Mouse (Mus musculus): ENCODE data around the gene Trim59. TPM values are rescaled to one million over a fixed set of nuclear protein-coding genes. Genes with fewer than 3 reads are reported as not detected.
"Not testable (repeated sequence)": the region's sequence is repeated elsewhere in the genome, so short reads cannot be mapped to it uniquely, and the experiment has no call there.

Trim59 gene
- total RNA-seq (2014; fragmentation: Nextera tagmentation): 37.8 and 49.7 TPM in 2 replicates
- 24.1 and 29.0 TPM in 2 replicates for total RNA-seq (2017)

GRCm38 (mm10) chr3:69044645-69045399, at the start of gene Trim59:
TSS of gene Trim59 (minus strand) at chr3:69044755.
- ATAC-seq (replicated peaks; ENCODE audit: low FRiP score, low TSS enrichment, poor library complexity, severe bottlenecking): peak; percentile 77

GRCm38 (mm10) chr3:69064005-69064404, 19.4 kb upstream of the Trim59 start:
- ATAC-seq (replicated peaks; ENCODE audit: low FRiP score, low TSS enrichment, poor library complexity, severe bottlenecking): no peak; the same call in 1 of the 2 replicates

DNA sequence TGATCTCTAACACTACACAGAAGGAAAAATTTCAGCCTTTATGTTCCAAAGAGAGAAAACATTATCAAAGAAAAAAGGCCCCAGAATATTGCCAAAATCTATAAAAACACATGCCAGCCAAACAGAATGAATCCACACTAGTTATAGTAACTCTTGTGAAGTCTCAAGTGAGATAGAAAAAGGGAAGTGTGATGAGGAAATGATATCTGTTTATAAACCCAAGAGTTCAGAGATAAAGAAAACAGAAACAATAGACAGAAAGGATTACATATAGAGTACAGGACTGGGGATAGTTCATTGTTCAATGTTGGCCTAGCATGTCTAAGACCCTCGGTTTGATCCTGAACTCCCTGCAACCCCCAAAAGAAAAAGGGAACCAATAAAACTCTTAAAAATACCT, 18.2 kb upstream of the Trim59 start:
- no peak for ATAC-seq (replicated peaks; ENCODE audit: low FRiP score, low TSS enrichment, poor library complexity, severe bottlenecking)

DNA sequence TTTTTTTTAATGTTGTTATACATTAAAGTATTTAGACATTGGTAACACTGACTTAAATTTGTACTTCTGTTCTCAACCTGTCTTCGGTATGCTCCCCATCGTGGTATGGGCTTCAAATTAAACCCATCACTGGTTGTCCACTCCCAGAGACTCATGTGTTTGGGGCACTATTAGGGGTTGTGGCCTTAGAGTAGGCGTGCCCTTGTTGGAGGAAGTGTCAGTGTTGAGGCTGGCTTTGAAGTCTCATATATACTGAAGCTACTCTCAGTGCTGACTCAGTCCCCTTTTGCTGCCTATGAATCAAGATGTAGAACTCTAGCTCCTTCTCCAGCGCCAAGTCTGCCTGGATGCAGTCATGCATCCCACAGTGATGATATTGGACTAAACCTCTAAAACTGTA, 16.1 kb upstream of the Trim59 start:
- ATAC-seq (replicated peaks; ENCODE audit: low FRiP score, low TSS enrichment, poor library complexity, severe bottlenecking): no peak

- no peak for ATAC-seq (replicated peaks; ENCODE audit: low FRiP score, low TSS enrichment, poor library complexity, severe bottlenecking)
Measured at GRCm38 (mm10) chr3:69055871-69056270, 11.3 kb upstream of the Trim59 start.

GRCm38 (mm10) chr3:69054760-69055432, 10.3 kb upstream of the Trim59 start:
- ATAC-seq (replicated peaks; ENCODE audit: low FRiP score, low TSS enrichment, poor library complexity, severe bottlenecking): peak; percentile 99

DNA sequence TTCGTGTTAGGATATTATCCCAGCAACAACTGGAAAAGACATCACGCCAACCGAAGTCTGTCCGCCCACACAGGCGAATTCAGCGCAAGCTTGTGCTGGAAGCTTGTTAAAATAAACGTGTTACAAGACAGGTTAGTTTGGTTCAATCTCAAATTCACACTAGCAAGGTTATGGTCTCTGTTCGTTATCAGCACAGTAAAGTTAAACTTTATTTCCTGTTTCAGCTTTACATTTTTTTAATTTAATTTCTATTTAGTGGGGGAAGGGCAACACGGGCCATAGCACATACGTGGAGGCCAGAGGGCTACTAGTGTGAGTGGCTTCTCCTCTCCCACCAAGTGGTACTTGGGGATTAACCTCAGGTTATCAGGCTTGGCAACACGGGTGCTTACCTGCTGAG, 7.3 kb upstream of the Trim59 start:
- ATAC-seq (replicated peaks; ENCODE audit: low FRiP score, low TSS enrichment, poor library complexity, severe bottlenecking): no peak

GRCm38 (mm10) chr3:69049011-69049410, 4.5 kb upstream of the Trim59 start:
- ATAC-seq (replicated peaks; ENCODE audit: low FRiP score, low TSS enrichment, poor library complexity, severe bottlenecking): no peak

GRCm38 (mm10) chr3:69047684-69048083, 3.1 kb upstream of the Trim59 start:
- no peak for ATAC-seq (replicated peaks; ENCODE audit: low FRiP score, low TSS enrichment, poor library complexity, severe bottlenecking)

DNA sequence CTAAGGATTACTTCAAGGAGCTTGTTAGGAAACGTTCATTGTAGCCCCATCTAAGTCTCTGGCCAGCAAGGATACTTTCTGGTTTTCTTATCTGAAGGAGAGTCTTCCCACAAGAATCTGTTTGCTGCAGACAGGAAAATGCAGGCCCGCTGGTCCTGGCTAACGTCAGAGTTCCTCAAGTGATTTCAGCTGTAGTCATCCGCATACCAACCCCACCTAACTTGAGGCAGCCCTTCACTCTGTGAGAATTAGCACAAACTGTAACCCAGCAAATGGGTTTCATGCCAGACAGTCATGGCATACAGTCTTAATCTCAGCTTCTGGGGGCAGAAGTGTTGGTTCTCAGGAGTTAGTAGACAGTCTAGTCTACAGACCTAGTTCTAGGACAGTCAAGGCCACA, 2.0 kb upstream of the Trim59 start:
- peak; percentile 19; the same call in 1 of the 2 replicates for ATAC-seq (replicated peaks; ENCODE audit: low FRiP score, low TSS enrichment, poor library complexity, severe bottlenecking)

GRCm38 (mm10) chr3:69045750-69046149, 1.2 kb upstream of the Trim59 start:
- no peak for ATAC-seq (replicated peaks; ENCODE audit: low FRiP score, low TSS enrichment, poor library complexity, severe bottlenecking)

DNA sequence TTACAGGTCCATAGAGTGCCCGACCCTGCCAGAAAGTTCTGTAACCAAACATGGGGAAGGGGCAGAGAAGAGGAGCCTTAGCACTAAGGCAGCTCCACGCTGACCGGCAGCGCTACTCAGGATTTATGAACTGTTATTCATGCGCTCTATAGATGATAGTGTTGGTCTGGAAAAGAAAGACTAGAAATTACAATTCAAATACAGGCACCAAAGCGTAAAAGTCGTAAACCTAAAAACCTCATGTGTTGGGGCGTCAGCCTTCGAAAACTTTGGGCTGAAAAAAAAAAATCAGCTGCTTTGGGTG, 797 bp upstream of the Trim59 start:
- peak; percentile 14; the same call in 1 of the 2 replicates for ATAC-seq (replicated peaks; ENCODE audit: low FRiP score, low TSS enrichment, poor library complexity, severe bottlenecking)

DNA sequence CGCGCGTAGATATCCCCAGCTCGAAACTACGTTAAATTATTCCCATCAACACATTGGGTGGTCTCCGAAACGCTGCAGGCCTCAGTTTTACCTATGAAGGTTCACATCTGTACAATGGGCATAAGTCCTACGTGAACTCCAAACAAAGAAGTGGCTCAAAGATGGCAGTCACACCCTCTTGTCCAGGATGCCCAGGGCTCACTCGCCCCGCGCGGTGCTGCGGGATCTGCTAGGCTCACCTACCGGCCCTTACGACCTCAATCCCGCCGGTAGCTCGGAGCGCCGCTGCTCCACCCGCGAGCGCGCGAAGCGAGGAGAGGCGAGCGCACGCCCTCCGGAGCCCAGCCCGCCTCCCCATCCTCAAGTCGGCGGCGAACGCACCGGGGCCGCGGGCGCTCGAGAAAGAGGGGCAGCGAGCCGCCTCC, 376 bp downstream of the Trim59 start:
- ATAC-seq (replicated peaks; ENCODE audit: low FRiP score, low TSS enrichment, poor library complexity, severe bottlenecking): peak; percentile 16

- ATAC-seq (replicated peaks; ENCODE audit: low FRiP score, low TSS enrichment, poor library complexity, severe bottlenecking): no peak
Measured at GRCm38 (mm10) chr3:69041298-69041697, 3.3 kb downstream of the Trim59 start.

- ATAC-seq (replicated peaks; ENCODE audit: low FRiP score, low TSS enrichment, poor library complexity, severe bottlenecking): no peak
Measured at GRCm38 (mm10) chr3:69040105-69040504, 4.5 kb downstream of the Trim59 start.

GRCm38 (mm10) chr3:69026133-69026783, 18.3 kb downstream of the Trim59 start:
- no peak for ATAC-seq (replicated peaks; ENCODE audit: low FRiP score, low TSS enrichment, poor library complexity, severe bottlenecking)

DNA sequence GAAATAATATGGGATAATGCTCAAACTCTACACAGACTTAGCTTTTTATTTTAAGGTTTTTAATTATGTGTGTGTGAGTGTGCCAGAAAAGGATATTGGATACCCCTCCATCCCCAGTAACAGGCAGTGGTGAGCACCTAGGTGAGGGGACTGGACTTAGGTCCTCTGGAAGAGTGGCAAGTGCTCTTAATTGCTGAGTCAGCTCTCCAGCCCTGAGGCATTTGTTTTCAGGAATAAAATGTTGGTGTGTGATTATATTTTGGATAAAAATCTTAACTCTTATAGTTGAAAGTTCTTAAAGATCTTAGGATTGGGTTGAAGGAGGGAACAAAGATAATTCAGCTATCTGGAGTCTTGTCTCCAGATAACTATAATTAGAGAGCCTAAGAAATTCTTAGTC, 23.8 kb downstream of the Trim59 start:
- no peak for ATAC-seq (replicated peaks; ENCODE audit: low FRiP score, low TSS enrichment, poor library complexity, severe bottlenecking)

DNA sequence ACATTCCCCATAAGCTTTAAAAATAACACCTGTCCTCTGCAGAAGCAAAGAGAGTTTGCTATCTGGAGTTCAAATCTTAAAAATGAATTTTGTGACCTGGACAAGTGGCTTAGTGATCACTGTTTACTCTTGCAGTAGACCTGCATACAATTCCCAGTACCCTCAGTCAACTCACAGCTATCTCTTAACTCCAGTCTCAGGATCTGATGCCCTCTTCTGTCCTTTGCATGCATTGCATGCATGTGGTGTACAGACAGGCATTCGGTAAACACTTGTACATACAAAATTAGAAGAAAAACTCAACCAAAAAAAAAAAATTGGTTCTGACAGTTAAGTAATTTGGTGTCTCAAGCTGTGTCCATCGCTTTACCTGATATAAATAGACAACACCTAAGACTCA, 24.3 kb downstream of the Trim59 start:
- peak; percentile 80 for ATAC-seq (replicated peaks; ENCODE audit: low FRiP score, low TSS enrichment, poor library complexity, severe bottlenecking)

- not testable (repeated sequence) for ATAC-seq (replicated peaks; ENCODE audit: low FRiP score, low TSS enrichment, poor library complexity, severe bottlenecking)
Measured at GRCm38 (mm10) chr3:69018635-69019034, 25.9 kb downstream of the Trim59 start.

DNA sequence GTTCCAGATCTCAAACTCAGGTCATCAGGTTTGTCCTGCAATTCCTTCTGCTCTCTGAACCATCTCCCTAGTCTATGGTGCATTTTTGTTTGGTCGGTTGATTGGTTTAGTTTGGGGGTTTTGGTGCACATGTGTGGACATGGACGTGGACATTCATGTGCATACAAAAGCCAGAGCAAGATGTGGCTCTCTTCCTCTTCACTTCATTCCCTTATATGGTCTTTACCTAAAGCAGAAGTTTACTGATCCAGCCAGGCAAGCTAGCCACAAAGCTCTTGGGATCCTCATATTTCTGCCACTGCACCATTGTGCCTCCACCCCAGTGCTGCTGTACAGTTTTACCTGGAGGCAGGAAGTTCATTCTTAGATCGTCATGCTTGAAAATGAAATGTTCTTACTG, 27.4 kb downstream of the Trim59 start:
- ATAC-seq (replicated peaks; ENCODE audit: low FRiP score, low TSS enrichment, poor library complexity, severe bottlenecking): no peak

- ATAC-seq (replicated peaks; ENCODE audit: low FRiP score, low TSS enrichment, poor library complexity, severe bottlenecking): no peak
Measured at GRCm38 (mm10) chr3:69008873-69009272, 35.7 kb downstream of the Trim59 start.

Measured in megakaryocyte-erythroid progenitor cell, adult 5-6 weeks (primary cell).